Mouse (Mus musculus) olfactory bulb, adult 2 months (tissue): ENCODE measurements around the gene Abi3bp. TPM values are rescaled to one million over a fixed set of nuclear protein-coding genes. Genes with fewer than 3 reads are reported as not detected.

Experiments used
- H3K27ac ChIP-seq: fragments of 200-500 bp; 2 replicates; pipeline ENCODE4 v1.5.1; 2012; ENCODE audit warnings: low read depth, low read length; ENCODE audit not compliant: insufficient read depth
- H3K4me1 ChIP-seq: fragments of 200-500 bp; 2 replicates; pipeline ENCODE4 v1.6.1; 2012; ENCODE audit warnings: low read length; ENCODE audit not compliant: control insufficient read depth, insufficient read depth
- H3K4me3 ChIP-seq: fragments of 200-500 bp; 2 replicates; pipeline ENCODE4 v1.5.1; 2012; ENCODE audit warnings: mild to moderate bottlenecking, low read depth, low read length, moderate library complexity; ENCODE audit not compliant: insufficient read depth
- CTCF ChIP-seq: fragments of 200-500 bp; IDR thresholded peaks from 2 replicates; pipeline ENCODE4 v1.5.1; 2012; ENCODE audit warnings: low read depth, mild to moderate bottlenecking, low read length, moderate library complexity; ENCODE audit not compliant: insufficient read depth
- POLR2A ChIP-seq: fragments of 200-500 bp; IDR thresholded peaks from 2 replicates; pipeline ENCODE4 v1.6.1; 2012; ENCODE audit warnings: mild to moderate bottlenecking, low read depth, low read length, moderate library complexity; ENCODE audit not compliant: insufficient read depth
- WGBS: fragments of 180-500 bp; shearing (Covaris S2); methylation state at CpG from one replicate; pipeline ENCODE4 v1.1.7; 2018; 5-methylcytosine and 5-hydroxymethylcytosine counted together
- polyA plus RNA-seq: library from polyadenylated mRNA; stranded (reverse); fragments of >200 nt; gene quantifications from 2 replicates; pipeline ENCODE4 v1.2.4, GENCODE M21; 2012; ENCODE audit warnings: low replicate concordance; ENCODE audit not compliant: missing spikeins, insufficient read depth, insufficient read length

The Abi3bp gene
- polyA plus RNA-seq: not detected in 2 replicates

DNA sequence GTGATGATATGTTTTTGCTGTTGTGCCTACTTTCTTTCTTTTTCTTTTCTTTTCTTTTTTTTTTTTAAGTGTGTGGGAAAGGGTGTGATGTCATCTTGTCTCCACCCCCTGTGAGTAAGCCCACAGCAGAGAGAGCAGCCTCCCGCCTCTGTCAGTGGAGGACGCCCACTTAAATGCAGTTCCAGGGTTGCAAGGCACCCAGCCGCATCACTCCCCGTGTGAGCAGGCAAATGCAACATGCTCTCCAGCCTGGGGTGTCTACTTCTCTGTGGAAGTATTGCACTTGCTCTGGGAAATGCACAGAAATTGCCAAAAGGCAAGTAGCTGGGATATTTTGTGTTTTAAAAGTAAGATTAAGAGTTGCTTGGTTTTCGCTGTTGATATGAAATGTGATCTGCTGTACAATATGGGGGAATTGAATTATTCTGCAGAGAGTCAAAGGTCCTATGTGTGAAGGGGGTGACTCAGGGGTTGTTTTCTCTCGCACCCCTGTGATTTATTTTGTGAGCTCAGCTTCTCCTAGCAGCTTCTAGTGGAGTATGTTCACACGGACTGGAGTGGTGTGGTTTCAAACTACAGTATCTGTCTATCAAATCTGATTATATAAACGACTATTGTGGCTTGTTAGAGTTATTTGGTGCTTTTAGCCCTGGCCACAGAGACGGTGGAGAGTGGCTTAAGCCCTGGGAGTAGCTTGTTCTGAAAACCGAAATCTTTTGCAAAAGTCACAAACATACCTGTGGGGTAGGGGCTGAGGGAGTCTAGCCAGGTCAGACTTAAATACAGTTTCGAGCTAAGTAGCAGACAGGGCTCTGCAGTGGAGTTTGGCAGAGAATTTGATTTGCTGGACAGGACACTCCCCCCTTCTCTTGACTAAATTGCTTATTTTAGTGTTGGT is at the start of gene Abi3bp:
Gene Abi3bp, plus strand, starts transcription at position 202 of the 898 bp plus-strand sequence.
- no peaks in the 10 kb centered on the region for H3K4me1 ChIP-seq
- TF ChIP-seq CTCF (no peak), POLR2A (0 out of 2 replicates have a peak, but pooled peaks have one; percentile 30)
- peak within 1 kb of the TSS; percentile 86 for H3K27ac ChIP-seq
- H3K4me3 ChIP-seq: peak within 1 kb of the TSS; percentile 29; the same call in 1 of the 2 replicates
- WGBS: 23% methylated on average over 11 of the region's 11 CpGs

DNA sequence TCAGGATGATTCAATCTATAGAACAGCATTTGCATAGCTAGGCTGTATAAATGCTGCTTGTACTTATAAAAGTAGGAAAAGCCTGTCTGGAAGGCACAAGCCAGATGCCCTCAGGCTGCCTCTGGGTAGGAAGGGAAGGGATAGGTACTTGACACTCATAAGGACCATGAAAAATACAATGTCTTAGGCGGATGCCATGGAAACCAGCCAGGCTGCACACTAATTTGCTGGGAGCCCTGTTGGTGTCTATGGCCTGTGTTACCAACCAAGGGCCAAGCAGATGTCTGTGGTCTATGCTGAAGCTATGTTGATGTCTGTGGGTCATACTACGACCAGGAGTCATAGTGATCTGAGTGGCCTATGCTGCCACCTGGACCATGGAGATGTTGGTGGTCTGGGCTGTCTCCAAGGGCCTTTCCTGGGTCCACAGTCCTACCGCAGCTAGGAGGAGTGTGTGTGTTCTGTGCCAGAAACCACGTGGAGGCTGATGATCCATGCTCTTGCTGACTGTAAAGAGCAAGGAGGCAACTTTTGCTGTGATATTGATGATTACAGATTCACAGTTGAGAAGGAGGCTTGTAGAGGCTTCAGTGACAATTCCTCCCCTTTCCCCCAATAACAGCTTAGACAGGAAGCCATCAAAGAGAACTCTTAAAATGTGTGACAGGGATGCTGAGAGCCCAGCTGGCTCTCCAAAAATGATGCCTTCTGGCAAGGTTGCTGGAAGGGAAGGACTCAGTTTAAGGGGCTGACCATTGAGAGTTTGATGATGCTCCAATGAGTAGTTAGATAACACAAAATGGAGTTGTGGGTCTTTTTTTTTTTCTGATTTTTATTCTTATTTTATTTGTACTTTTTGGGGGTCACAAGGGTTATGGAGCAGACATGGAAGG is 42.1 kb upstream of the Abi3bp start:
- Histone ChIP-seq H3K4me1 (no peaks in the 10 kb centered on the region), H3K4me3 (no peak overlapping the region), H3K27ac (no peak overlapping the region)
- TF ChIP-seq POLR2A (no peak), CTCF (no peak)
- 84% methylated on average over 4 of the region's 4 CpGs for WGBS

DNA sequence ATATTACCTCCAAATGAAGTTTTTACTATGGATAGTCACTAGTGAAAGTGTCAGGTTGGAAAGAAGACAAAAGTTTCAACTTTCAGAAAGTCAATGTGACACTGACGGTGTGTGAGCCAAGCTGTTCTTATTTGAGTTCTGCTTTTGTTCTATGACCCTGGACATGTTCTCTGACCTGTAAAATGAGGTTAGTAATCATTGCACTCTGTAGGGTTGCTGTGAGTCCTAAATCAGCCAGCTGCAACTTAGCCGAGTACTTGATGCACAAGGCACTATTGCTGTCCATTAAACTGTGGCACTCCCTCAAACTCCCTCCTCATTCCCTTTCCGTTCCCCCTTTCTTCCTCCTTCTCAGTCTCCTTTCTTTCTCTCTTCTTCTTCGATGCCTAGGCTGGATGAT is 37.4 kb upstream of the Abi3bp start:
- Histone ChIP-seq H3K4me1 (no peaks in the 10 kb centered on the region), H3K4me3 (no peak overlapping the region), H3K27ac (no peak overlapping the region)
- 81% methylated on average over 4 of the region's 4 CpGs for WGBS
- TF ChIP-seq CTCF: no peak
- no peak for TF ChIP-seq POLR2A

DNA sequence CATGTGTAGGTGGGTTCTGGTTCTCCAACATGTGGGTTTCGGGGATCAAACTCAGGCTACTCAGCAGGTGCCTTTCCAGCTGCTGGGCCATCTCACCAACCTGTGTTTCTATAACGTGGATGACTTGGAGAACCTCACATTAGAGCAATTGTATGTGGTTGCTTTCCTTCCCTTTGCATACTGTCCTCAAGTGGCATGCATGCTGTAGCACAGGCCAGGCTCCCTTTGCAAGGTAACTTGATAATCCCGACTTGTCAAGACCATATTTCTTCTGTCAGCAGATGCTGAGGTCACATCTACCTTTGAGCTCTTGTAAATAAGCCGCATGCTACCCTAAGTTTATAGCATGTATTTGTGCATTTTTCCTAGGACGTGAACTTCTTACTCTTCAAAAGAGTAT is 36.6 kb upstream of the Abi3bp start:
- WGBS: 88% methylated on average over 5 of the region's 5 CpGs
- no peak for TF ChIP-seq CTCF
- no peak for TF ChIP-seq POLR2A
- Histone ChIP-seq H3K4me3 (no peak overlapping the region), H3K4me1 (no peaks in the 10 kb centered on the region), H3K27ac (no peak overlapping the region)

DNA sequence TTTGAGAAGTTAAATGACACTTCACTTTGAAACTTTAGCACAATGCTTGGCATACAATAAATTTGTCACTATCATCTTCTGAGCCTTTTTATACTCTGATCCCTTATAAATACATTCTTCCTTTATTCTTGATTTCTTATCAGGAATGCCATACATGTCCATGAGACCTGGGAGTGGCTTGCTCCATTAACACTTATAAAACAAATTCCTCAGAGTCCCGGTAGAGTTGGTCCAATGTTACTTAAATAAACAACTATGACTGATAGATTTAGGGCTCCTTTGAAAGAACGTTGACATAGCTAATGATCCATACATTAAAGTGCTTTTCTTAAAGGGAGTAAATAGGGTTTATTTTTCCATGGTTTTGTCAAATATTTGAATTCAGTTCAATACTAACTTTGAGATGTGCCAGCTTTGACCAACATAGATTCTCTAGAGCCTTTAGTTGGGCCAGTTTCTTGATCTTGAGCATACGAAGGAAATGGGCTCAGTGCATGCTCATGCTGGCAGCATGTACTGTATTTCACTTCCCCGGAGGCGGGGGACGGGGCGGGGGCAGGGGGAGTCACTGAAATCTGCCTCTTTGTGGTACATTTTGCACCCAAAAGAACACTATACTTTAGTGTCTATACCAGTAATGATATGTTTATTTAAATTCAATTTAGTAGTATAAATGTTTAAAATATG is 35.9 kb upstream of the Abi3bp start:
- WGBS: 86% methylated on average over 7 of the region's 7 CpGs
- Histone ChIP-seq H3K4me1 (no peaks in the 10 kb centered on the region), H3K4me3 (no peak overlapping the region), H3K27ac (no peak overlapping the region)
- TF ChIP-seq CTCF: no peak

DNA sequence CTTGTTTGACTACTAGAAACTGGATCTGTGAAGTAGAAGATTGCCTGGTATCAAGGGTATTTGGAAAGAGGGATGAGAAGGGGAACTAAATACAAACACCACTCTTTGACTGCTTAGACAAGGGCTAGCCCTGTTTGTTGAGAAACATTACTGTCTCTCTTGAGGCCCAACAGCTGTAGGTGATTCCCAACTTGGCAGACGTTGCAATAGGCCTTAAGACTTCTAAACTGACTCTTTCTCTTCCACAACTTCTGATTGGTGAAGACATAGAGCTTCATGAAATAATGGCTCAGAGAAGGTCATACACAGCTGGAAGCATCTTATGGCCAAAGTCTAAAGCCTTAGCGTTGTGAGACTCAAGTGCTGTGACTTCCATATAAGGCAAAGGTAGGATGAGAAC is 26.2 kb upstream of the Abi3bp start:
- no peaks in the 10 kb centered on the region for H3K4me1 ChIP-seq
- no peak overlapping the region for H3K4me3 ChIP-seq
- 87% methylated on average over 2 of the region's 2 CpGs for WGBS
- no peak overlapping the region for H3K27ac ChIP-seq
- no peak for TF ChIP-seq CTCF
- no peak for TF ChIP-seq POLR2A

DNA sequence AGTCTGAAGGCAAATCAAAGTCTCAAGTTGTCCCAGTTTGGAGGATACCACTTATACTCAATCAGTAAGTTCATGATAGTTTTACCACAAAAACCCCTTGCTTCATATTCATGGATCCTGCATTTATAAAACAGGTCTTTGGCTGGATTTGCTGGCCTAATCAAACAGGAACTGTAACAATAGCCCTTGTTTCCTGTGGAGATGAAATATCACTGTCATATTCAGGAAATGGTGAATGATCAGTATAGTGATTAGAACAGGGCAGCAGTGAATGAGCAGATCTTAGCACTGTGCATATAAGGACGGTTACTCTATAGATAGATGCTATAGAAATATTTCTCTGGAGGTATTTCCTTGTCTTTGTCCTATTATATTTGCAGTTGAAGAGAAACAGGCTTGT is 25.8 kb upstream of the Abi3bp start:
- H3K27ac ChIP-seq: no peak overlapping the region
- 94% methylated on average over 1 of the region's 1 CpGs for WGBS
- H3K4me3 ChIP-seq: no peak overlapping the region
- TF ChIP-seq CTCF (no peak), POLR2A (no peak)
- H3K4me1 ChIP-seq: no peaks in the 10 kb centered on the region

DNA sequence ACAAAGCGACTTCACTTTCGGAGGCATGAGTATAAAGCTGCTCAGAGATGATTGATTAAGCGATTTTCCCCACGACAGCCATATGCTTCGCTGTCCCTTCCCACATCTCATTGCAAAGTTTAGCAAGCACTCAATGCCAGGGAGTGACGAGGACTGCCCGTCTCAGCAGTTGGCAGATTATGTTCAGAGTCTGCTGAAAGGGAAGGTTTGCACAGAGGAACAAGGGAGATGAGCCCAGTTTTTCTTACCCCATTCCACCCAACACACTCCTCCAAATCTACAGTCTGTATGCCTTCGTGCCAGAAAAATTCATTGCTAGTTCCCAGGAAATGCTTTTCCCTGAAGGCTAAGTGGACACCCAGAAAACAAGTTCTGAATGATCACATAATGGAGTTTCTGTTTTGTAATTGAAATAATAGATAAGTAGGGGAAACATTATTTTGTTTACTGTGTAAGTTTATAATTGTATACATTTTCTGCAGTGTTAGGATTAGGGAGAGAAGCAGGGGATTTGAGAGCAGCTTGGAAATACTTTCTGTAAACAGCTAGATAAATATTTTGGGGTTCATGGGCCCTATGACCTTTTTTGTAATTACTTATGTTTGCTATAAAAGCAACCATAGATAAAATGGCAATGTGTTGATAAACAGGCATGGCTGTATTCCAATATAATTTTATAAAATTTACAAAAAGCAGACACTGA is 19.5 kb upstream of the Abi3bp start:
- WGBS: 84% methylated on average over 8 of the region's 8 CpGs

More for the DNA sequence above, 19.5 kb upstream of the Abi3bp start:
- Histone ChIP-seq H3K4me1 (no peaks in the 10 kb centered on the region), H3K27ac (no peak overlapping the region), H3K4me3 (no peak overlapping the region)
- TF ChIP-seq CTCF (no peak), POLR2A (no peak)
